Mouse (Mus musculus): ENCODE data around the gene Shisa6. TPM values are rescaled to one million over a fixed set of nuclear protein-coding genes. Genes with fewer than 3 reads are reported as not detected.

Shisa6 gene
- 4.6 and 5.2 TPM in 2 replicates for polyA plus RNA-seq (2011; ENCODE audit: insufficient read depth, insufficient read length, low read depth, missing spikeins)

DNA sequence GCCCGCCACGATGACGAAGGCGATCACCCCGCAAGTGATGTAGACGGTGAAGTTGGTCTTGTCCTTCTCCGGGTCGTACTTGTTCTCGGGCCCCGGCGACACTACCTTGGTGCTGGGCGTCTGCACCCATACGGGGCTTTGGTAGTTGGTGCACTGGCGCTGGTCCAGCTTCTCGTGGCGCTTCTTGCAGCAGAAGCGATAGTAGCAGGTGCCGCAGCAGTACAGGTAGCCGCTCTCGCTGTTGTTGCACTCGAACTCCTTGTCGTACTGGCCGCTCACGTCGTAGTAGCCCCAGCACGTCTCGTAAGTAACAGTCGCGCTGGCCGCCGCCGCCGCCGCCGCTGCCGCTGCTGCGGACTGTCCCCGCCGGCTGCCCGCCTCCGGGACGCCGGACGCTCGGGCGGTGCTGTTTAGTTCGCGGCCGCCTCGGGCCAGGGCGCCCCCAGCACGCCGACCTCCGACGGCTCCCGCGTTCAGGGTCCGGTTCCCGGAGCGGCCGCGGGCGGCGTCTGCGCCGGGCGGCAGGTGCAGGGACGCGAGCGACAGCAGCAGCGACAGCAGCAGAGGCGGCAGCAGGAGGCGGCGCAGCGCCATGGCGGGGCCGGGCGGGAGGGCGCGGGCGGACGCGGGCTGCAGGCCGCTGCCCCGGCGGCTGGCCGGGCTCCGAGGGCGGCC lies at the start of gene Shisa6:
Gene Shisa6, minus strand, starts transcription at position 594 of the 675 bp plus-strand sequence.
- Histone ChIP-seq H3K9ac (ENCODE audit: low read depth, poor library complexity, severe bottlenecking) (peak within 1 kb of the TSS; percentile 86), H3K4me3 (ENCODE audit: low read depth, low read length) (peak within 1 kb of the TSS; percentile 71), H3K27ac (ENCODE audit: insufficient read depth, low read length) (no peak within 1 kb of the TSS), H3K36me3 (ENCODE audit: control insufficient read depth, insufficient read depth, low read length, poor library complexity, severe bottlenecking) (no peaks in the 10 kb centered on the region), H3K4me1 (ENCODE audit: control insufficient read depth, insufficient read depth, low read length) (no peaks in the 10 kb centered on the region), H3K27me3 (ENCODE audit: control insufficient read depth, insufficient read depth, low read length, poor library complexity, severe bottlenecking) (peaks cover 15% of the 10 kb centered on the region), H3K9me3 (replicated peaks; ENCODE audit: control insufficient read depth, insufficient read depth, low read length, poor library complexity, severe bottlenecking) (no peaks in the 10 kb centered on the region)
- no peak for TF ChIP-seq EP300 (IDR thresholded peaks at IDR 0.05; ENCODE audit: insufficient read depth, low read depth, low read length)
- no peak for TF ChIP-seq CTCF (IDR thresholded peaks at IDR 0.05; ENCODE audit: low read depth, low read length)
- TF ChIP-seq POLR2A (IDR thresholded peaks at IDR 0.05; ENCODE audit: insufficient read depth, low read length): no peak

DNA sequence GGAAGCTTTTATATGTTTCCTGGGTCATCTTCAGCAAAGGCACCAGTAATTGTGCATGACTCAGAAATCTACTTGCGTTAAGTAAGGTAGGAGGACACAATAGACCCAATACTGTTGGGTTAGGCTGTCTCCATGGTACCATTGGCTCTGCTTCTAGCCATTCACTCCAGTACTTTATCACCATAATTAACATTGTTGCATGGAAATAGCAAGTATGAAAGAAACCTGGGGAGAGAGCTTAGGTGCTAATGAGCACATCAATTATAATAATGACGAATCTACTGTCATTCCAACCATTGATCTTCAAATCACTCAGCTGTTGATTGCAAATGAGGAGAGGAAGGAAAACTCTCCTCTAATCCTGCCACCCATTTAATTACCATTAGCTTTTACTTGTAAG lies 48.1 kb upstream of the Shisa6 start:
- Histone ChIP-seq H3K27me3 (ENCODE audit: control insufficient read depth, insufficient read depth, low read length, poor library complexity, severe bottlenecking) (no peaks in the 10 kb centered on the region), H3K36me3 (ENCODE audit: control insufficient read depth, insufficient read depth, low read length, poor library complexity, severe bottlenecking) (no peaks in the 10 kb centered on the region), H3K4me3 (ENCODE audit: low read depth, low read length) (no peak overlapping the region), H3K27ac (ENCODE audit: insufficient read depth, low read length) (no peak overlapping the region), H3K4me1 (ENCODE audit: control insufficient read depth, insufficient read depth, low read length) (peaks cover 3% of the 10 kb centered on the region), H3K9ac (ENCODE audit: low read depth, poor library complexity, severe bottlenecking) (no peak overlapping the region), H3K9me3 (replicated peaks; ENCODE audit: control insufficient read depth, insufficient read depth, low read length, poor library complexity, severe bottlenecking) (no peaks in the 10 kb centered on the region)
- TF ChIP-seq POLR2A (IDR thresholded peaks at IDR 0.05; ENCODE audit: insufficient read depth, low read length) (no peak), EP300 (IDR thresholded peaks at IDR 0.05; ENCODE audit: insufficient read depth, low read depth, low read length) (no peak), CTCF (IDR thresholded peaks at IDR 0.05; ENCODE audit: low read depth, low read length) (no peak)

DNA sequence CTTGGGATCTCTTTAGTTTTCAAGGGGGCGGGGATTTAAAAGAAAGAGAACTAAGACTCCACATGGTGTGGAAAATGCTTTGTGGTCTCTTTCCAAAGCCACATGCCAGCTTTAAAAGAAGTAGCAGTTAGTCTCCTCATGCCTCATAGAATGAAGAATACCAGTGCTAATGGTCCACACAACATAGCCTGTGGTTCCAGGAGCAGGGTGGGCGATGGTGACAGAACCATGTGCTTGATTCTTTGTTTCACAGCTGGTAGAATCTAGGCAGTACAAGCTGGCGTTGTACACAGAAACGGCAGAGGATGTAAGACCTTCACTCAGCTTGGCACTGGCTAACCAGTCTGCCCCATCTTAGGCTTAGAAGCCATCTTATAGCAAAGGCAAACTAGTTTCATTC lies 43.3 kb upstream of the Shisa6 start:
- no peak overlapping the region for H3K27ac ChIP-seq (ENCODE audit: insufficient read depth, low read length)
- no peaks in the 10 kb centered on the region for H3K9me3 ChIP-seq (replicated peaks; ENCODE audit: control insufficient read depth, insufficient read depth, low read length, poor library complexity, severe bottlenecking)
- no peak for TF ChIP-seq EP300 (IDR thresholded peaks at IDR 0.05; ENCODE audit: insufficient read depth, low read depth, low read length)
- TF ChIP-seq CTCF (IDR thresholded peaks at IDR 0.05; ENCODE audit: low read depth, low read length): no peak
- no peak for TF ChIP-seq POLR2A (IDR thresholded peaks at IDR 0.05; ENCODE audit: insufficient read depth, low read length)
- H3K27me3 ChIP-seq (ENCODE audit: control insufficient read depth, insufficient read depth, low read length, poor library complexity, severe bottlenecking): no peaks in the 10 kb centered on the region
- no peaks in the 10 kb centered on the region for H3K36me3 ChIP-seq (ENCODE audit: control insufficient read depth, insufficient read depth, low read length, poor library complexity, severe bottlenecking)
- H3K4me3 ChIP-seq (ENCODE audit: low read depth, low read length): no peak overlapping the region
- no peak overlapping the region for H3K9ac ChIP-seq (ENCODE audit: low read depth, poor library complexity, severe bottlenecking)
- peaks cover 6% of the 10 kb centered on the region for H3K4me1 ChIP-seq (ENCODE audit: control insufficient read depth, insufficient read depth, low read length)

DNA sequence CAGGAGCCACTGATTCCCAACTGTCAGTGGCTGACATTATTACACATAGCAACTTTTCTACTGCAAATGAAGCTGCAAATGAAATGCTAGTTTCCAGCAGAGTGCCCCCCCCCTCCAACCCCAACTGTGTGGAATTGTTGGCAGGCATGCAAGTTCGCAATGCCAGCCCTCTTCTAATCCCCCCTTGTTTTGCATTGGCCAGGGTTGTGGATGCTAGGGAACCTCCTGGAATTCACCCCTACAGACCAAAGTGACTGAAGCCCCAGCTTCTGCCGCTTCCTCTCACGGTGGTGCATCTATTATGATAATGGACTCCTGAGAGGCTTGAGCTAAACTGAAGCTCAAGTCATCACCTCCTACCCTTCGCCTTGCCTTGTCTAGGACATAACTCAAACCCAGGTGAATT lies 42.6 kb upstream of the Shisa6 start:
- no peaks in the 10 kb centered on the region for H3K9me3 ChIP-seq (replicated peaks; ENCODE audit: control insufficient read depth, insufficient read depth, low read length, poor library complexity, severe bottlenecking)
- no peak overlapping the region for H3K27ac ChIP-seq (ENCODE audit: insufficient read depth, low read length)
- H3K9ac ChIP-seq (ENCODE audit: low read depth, poor library complexity, severe bottlenecking): no peak overlapping the region

DNA sequence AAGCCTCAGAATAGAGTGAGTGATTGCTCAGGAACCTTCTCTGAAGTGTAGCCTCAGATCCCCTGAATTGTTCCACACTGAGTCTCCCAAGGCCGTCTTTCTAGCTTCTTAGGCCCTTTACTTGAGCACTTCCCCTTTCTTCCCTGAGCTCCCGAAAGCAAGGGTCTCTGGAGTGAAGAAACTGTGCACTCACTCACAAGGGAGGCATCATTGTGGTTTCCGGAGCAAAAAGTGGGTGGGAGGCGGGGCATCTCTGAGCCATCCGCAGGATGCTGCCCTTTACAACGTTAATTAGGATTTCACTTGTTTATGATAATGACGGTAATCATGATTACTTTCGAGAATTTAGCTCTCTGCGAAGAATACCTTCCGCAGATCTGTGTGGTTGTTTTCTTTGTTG lies 41.6 kb upstream of the Shisa6 start:
- no peak for TF ChIP-seq EP300 (IDR thresholded peaks at IDR 0.05; ENCODE audit: insufficient read depth, low read depth, low read length)
- no peak for TF ChIP-seq CTCF (IDR thresholded peaks at IDR 0.05; ENCODE audit: low read depth, low read length)
- TF ChIP-seq POLR2A (IDR thresholded peaks at IDR 0.05; ENCODE audit: insufficient read depth, low read length): no peak
- no peaks in the 10 kb centered on the region for H3K9me3 ChIP-seq (replicated peaks; ENCODE audit: control insufficient read depth, insufficient read depth, low read length, poor library complexity, severe bottlenecking)
- H3K9ac ChIP-seq (ENCODE audit: low read depth, poor library complexity, severe bottlenecking): no peak overlapping the region
- no peak overlapping the region for H3K4me3 ChIP-seq (ENCODE audit: low read depth, low read length)
- no peaks in the 10 kb centered on the region for H3K36me3 ChIP-seq (ENCODE audit: control insufficient read depth, insufficient read depth, low read length, poor library complexity, severe bottlenecking)
- peaks cover 6% of the 10 kb centered on the region for H3K4me1 ChIP-seq (ENCODE audit: control insufficient read depth, insufficient read depth, low read length)
- H3K27ac ChIP-seq (ENCODE audit: insufficient read depth, low read length): no peak overlapping the region
- H3K27me3 ChIP-seq (ENCODE audit: control insufficient read depth, insufficient read depth, low read length, poor library complexity, severe bottlenecking): no peaks in the 10 kb centered on the region

More for the DNA sequence above, 42.6 kb upstream of the Shisa6 start:
- peaks cover 6% of the 10 kb centered on the region for H3K4me1 ChIP-seq (ENCODE audit: control insufficient read depth, insufficient read depth, low read length)
- TF ChIP-seq EP300 (IDR thresholded peaks at IDR 0.05; ENCODE audit: insufficient read depth, low read depth, low read length) (peak; percentile 55; the same call in 1 of the 2 replicates), CTCF (IDR thresholded peaks at IDR 0.05; ENCODE audit: low read depth, low read length) (no peak)
- H3K27me3 ChIP-seq (ENCODE audit: control insufficient read depth, insufficient read depth, low read length, poor library complexity, severe bottlenecking): no peaks in the 10 kb centered on the region
- H3K36me3 ChIP-seq (ENCODE audit: control insufficient read depth, insufficient read depth, low read length, poor library complexity, severe bottlenecking): no peaks in the 10 kb centered on the region
- no peak overlapping the region for H3K4me3 ChIP-seq (ENCODE audit: low read depth, low read length)

DNA sequence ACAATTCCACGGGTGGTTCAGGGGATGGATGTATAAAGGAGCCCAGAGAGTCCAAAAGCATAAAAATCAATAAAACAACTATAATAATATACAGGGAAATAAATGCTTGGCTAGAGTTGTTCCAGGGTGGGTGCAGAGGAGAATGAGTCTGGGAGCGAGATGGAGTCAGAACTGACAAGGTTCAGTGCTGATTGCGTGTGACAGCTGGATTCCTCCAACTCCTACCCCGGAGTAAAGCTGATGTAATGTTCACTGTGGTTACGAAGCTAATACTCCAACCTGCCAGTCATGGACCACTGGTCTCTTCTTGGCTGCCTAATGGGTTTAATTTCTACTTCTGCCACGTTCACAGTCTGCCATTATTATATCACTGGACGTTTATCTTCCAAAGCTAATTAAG lies 36.5 kb upstream of the Shisa6 start:
- Histone ChIP-seq H3K27ac (ENCODE audit: insufficient read depth, low read length) (no peak overlapping the region), H3K27me3 (ENCODE audit: control insufficient read depth, insufficient read depth, low read length, poor library complexity, severe bottlenecking) (no peaks in the 10 kb centered on the region), H3K9ac (ENCODE audit: low read depth, poor library complexity, severe bottlenecking) (no peak overlapping the region), H3K4me1 (ENCODE audit: control insufficient read depth, insufficient read depth, low read length) (no peaks in the 10 kb centered on the region), H3K4me3 (ENCODE audit: low read depth, low read length) (no peak overlapping the region), H3K9me3 (replicated peaks; ENCODE audit: control insufficient read depth, insufficient read depth, low read length, poor library complexity, severe bottlenecking) (no peaks in the 10 kb centered on the region), H3K36me3 (ENCODE audit: control insufficient read depth, insufficient read depth, low read length, poor library complexity, severe bottlenecking) (no peaks in the 10 kb centered on the region)
- TF ChIP-seq CTCF (IDR thresholded peaks at IDR 0.05; ENCODE audit: low read depth, low read length) (no peak), POLR2A (IDR thresholded peaks at IDR 0.05; ENCODE audit: insufficient read depth, low read length) (no peak), EP300 (IDR thresholded peaks at IDR 0.05; ENCODE audit: insufficient read depth, low read depth, low read length) (no peak)
